Mouse (Mus musculus): ENCODE data around the gene Flywch2. TPM values are rescaled to one million over a fixed set of nuclear protein-coding genes. Genes with fewer than 3 reads are reported as not detected.

The Flywch2 gene
- polyA plus RNA-seq (2016; fragmentation: Nextera tagmentation; extraction: Ambion mirVana): 22.9 and 34.9 TPM in 2 replicates

- peak within 1 kb of the TSS; percentile 68 for H3K4me3 ChIP-seq
- peaks cover 30% of the 10 kb centered on the region for H3K4me1 ChIP-seq (replicated peaks)
- 2% methylated on average over 43 of the region's 43 CpGs for WGBS
- peak within 1 kb of the TSS; percentile 90 for H3K27ac ChIP-seq
- DNase-seq (ENCODE audit: low spot score): peak; percentile 79
- no peaks in the 10 kb centered on the region for H3K27me3 ChIP-seq (ENCODE audit: insufficient read depth, poor library complexity, severe bottlenecking)
- no peaks in the 10 kb centered on the region for H3K9me3 ChIP-seq
- H3K36me3 ChIP-seq: no peaks in the 10 kb centered on the region
Measured at GRCm38 (mm10) chr17:23785561-23786471, at the start of gene Flywch2. Flywch2 (minus strand) TSS chr17:23786081.

- no peak overlapping the region for H3K4me3 ChIP-seq
- no peak for DNase-seq (ENCODE audit: low spot score)
- peaks cover 12% of the 10 kb centered on the region for H3K36me3 ChIP-seq
- peaks cover 50% of the 10 kb centered on the region for H3K27me3 ChIP-seq (ENCODE audit: insufficient read depth, poor library complexity, severe bottlenecking)
- no peaks in the 10 kb centered on the region for H3K9me3 ChIP-seq
- no peak overlapping the region for H3K27ac ChIP-seq
- WGBS: 98% methylated on average over 1 of the region's 1 CpGs
- H3K4me1 ChIP-seq (replicated peaks): peaks cover 19% of the 10 kb centered on the region
Measured at GRCm38 (mm10) chr17:23831201-23831600, 45.3 kb upstream of the Flywch2 start.

GRCm38 (mm10) chr17:23829064-23829619 lies 43.3 kb upstream of the Flywch2 start, which contains the start of gene Elob:
Elob (minus strand) TSS chr17:23829136.
- H3K27ac ChIP-seq: peak within 1 kb of the TSS; percentile 93
- peak within 1 kb of the TSS; percentile 91 for H3K4me3 ChIP-seq
- WGBS: 1% methylated on average over 41 of the region's 42 CpGs
- H3K9me3 ChIP-seq: no peaks in the 10 kb centered on the region
- H3K36me3 ChIP-seq: peaks cover 33% of the 10 kb centered on the region
- H3K27me3 ChIP-seq (ENCODE audit: insufficient read depth, poor library complexity, severe bottlenecking): peaks cover 37% of the 10 kb centered on the region
- peaks cover 19% of the 10 kb centered on the region for H3K4me1 ChIP-seq (replicated peaks)
- peak; percentile 91 for DNase-seq (ENCODE audit: low spot score)

GRCm38 (mm10) chr17:23828271-23829001 lies 42.6 kb upstream of the Flywch2 start:
- H3K9me3 ChIP-seq: no peaks in the 10 kb centered on the region
- DNase-seq (ENCODE audit: low spot score): no peak
- peak overlapping the region; percentile 91 for H3K4me3 ChIP-seq
- peaks cover 30% of the 10 kb centered on the region for H3K27me3 ChIP-seq (ENCODE audit: insufficient read depth, poor library complexity, severe bottlenecking)
- peak overlapping the region; percentile 93 for H3K27ac ChIP-seq
- H3K36me3 ChIP-seq: peaks cover 40% of the 10 kb centered on the region
- H3K4me1 ChIP-seq (replicated peaks): peaks cover 19% of the 10 kb centered on the region
- under 1% methylated on average over 47 of the region's 47 CpGs for WGBS

GRCm38 (mm10) chr17:23825591-23825990 lies 39.7 kb upstream of the Flywch2 start:
- Histone ChIP-seq H3K27ac (no peak overlapping the region), H3K9me3 (0 out of 2 replicates have a peak, but pooled peaks cover 3% of the 10 kb centered on the region), H3K4me1 (replicated peaks) (peaks cover 19% of the 10 kb centered on the region), H3K27me3 (ENCODE audit: insufficient read depth, poor library complexity, severe bottlenecking) (0 out of 2 replicates have a peak, but pooled peaks cover 4% of the 10 kb centered on the region), H3K4me3 (no peak overlapping the region), H3K36me3 (peaks cover 68% of the 10 kb centered on the region)
- DNase-seq (ENCODE audit: low spot score): no peak
- WGBS: 95% methylated on average over 4 of the region's 4 CpGs

GRCm38 (mm10) chr17:23823614-23824013 lies 37.7 kb upstream of the Flywch2 start:
- Histone ChIP-seq H3K4me3 (no peak overlapping the region), H3K4me1 (replicated peaks) (peaks cover 19% of the 10 kb centered on the region), H3K27ac (no peak overlapping the region), H3K9me3 (peaks cover 16% of the 10 kb centered on the region), H3K36me3 (peaks cover 88% of the 10 kb centered on the region), H3K27me3 (ENCODE audit: insufficient read depth, poor library complexity, severe bottlenecking) (no peaks in the 10 kb centered on the region)
- no peak for DNase-seq (ENCODE audit: low spot score)
- WGBS: 92% methylated on average over 12 of the region's 12 CpGs

- 89% methylated on average over 16 of the region's 16 CpGs for WGBS
- Histone ChIP-seq H3K9me3 (peaks cover 22% of the 10 kb centered on the region), H3K4me3 (no peak overlapping the region), H3K4me1 (replicated peaks) (peaks cover 14% of the 10 kb centered on the region), H3K27ac (no peak overlapping the region), H3K36me3 (peaks cover 94% of the 10 kb centered on the region), H3K27me3 (ENCODE audit: insufficient read depth, poor library complexity, severe bottlenecking) (no peaks in the 10 kb centered on the region)
- no peak for DNase-seq (ENCODE audit: low spot score)
Measured at GRCm38 (mm10) chr17:23823018-23823417, 37.1 kb upstream of the Flywch2 start.

- peaks cover 28% of the 10 kb centered on the region for H3K9me3 ChIP-seq
- DNase-seq (ENCODE audit: low spot score): no peak
- no peak overlapping the region for H3K27ac ChIP-seq
- WGBS: 86% methylated on average over 6 of the region's 6 CpGs
- H3K4me1 ChIP-seq (replicated peaks): peaks cover 5% of the 10 kb centered on the region
- H3K36me3 ChIP-seq: peaks cover 100% of the 10 kb centered on the region
- H3K4me3 ChIP-seq: no peak overlapping the region
- no peaks in the 10 kb centered on the region for H3K27me3 ChIP-seq (ENCODE audit: insufficient read depth, poor library complexity, severe bottlenecking)
Measured at GRCm38 (mm10) chr17:23822094-23822493, 36.2 kb upstream of the Flywch2 start.

- no peak overlapping the region for H3K4me3 ChIP-seq
Measured at GRCm38 (mm10) chr17:23820731-23821130, 34.9 kb upstream of the Flywch2 start.

GRCm38 (mm10) chr17:23819235-23819634 lies 33.4 kb upstream of the Flywch2 start:
- DNase-seq (ENCODE audit: low spot score): no peak
- H3K27ac ChIP-seq: no peak overlapping the region
- peaks cover 48% of the 10 kb centered on the region for H3K9me3 ChIP-seq
- no peaks in the 10 kb centered on the region for H3K4me1 ChIP-seq (replicated peaks)
- H3K4me3 ChIP-seq: no peak overlapping the region
- WGBS: 97% methylated on average over 25 of the region's 25 CpGs
- no peaks in the 10 kb centered on the region for H3K27me3 ChIP-seq (ENCODE audit: insufficient read depth, poor library complexity, severe bottlenecking)
- peaks cover 100% of the 10 kb centered on the region for H3K36me3 ChIP-seq

More at GRCm38 (mm10) chr17:23820731-23821130, 34.9 kb upstream of the Flywch2 start:
- no peak for DNase-seq (ENCODE audit: low spot score)
- WGBS: 97% methylated on average over 5 of the region's 5 CpGs
- Histone ChIP-seq H3K27ac (no peak overlapping the region), H3K36me3 (peaks cover 100% of the 10 kb centered on the region), H3K27me3 (ENCODE audit: insufficient read depth, poor library complexity, severe bottlenecking) (no peaks in the 10 kb centered on the region), H3K9me3 (peaks cover 40% of the 10 kb centered on the region), H3K4me1 (replicated peaks) (no peaks in the 10 kb centered on the region)

GRCm38 (mm10) chr17:23818579-23818978 lies 32.7 kb upstream of the Flywch2 start:
- H3K36me3 ChIP-seq: peaks cover 100% of the 10 kb centered on the region
- H3K27me3 ChIP-seq (ENCODE audit: insufficient read depth, poor library complexity, severe bottlenecking): no peaks in the 10 kb centered on the region
- 96% methylated on average over 8 of the region's 8 CpGs for WGBS
- DNase-seq (ENCODE audit: low spot score): no peak
- no peak overlapping the region for H3K4me3 ChIP-seq
- peaks cover 48% of the 10 kb centered on the region for H3K9me3 ChIP-seq
- no peaks in the 10 kb centered on the region for H3K4me1 ChIP-seq (replicated peaks)
- H3K27ac ChIP-seq: no peak overlapping the region

GRCm38 (mm10) chr17:23815641-23816040 lies 29.8 kb upstream of the Flywch2 start:
- H3K4me3 ChIP-seq: no peak overlapping the region; the same call in 1 of the 2 replicates
- no peaks in the 10 kb centered on the region for H3K27me3 ChIP-seq (ENCODE audit: insufficient read depth, poor library complexity, severe bottlenecking)
- H3K4me1 ChIP-seq (replicated peaks): no peaks in the 10 kb centered on the region
- H3K9me3 ChIP-seq: peaks cover 46% of the 10 kb centered on the region
- DNase-seq (ENCODE audit: low spot score): no peak
- H3K36me3 ChIP-seq: peaks cover 100% of the 10 kb centered on the region
- 98% methylated on average over 16 of the region's 16 CpGs for WGBS
- H3K27ac ChIP-seq: no peak overlapping the region
